Mouse (Mus musculus) forebrain, postnatal 0 days (tissue): Measurements from ENCODE around the gene Tspan9. TPM values are rescaled to one million over a fixed set of nuclear protein-coding genes. Genes with fewer than 3 reads are reported as not detected.
A peak's percentile ranks its signal among the peaks of the same experiment; 100 is the strongest.

ENCODE experiments used
- ATAC-seq: fragments of 200-750 bp; cut with Nextera tagmentation; 2 replicates; pipeline ENCODE4 v1.8.0; 2017; ENCODE audit warnings: mild to moderate bottlenecking, moderate library complexity
- DNase-seq: peaks from one replicate; pipeline ENCODE4 v3.0.0-alpha.2; 2015
- H3K27ac ChIP-seq: fragments of 300-500 bp; sonication (generic); 2 replicates; pipeline ENCODE4 v1.5.1; 2014; ENCODE audit warnings: low read depth, mild to moderate bottlenecking, antibody characterized with exemption, low read length, moderate library complexity, mixed read lengths
- H3K27me3 ChIP-seq: fragments of 300-500 bp; sonication (generic); 2 replicates; pipeline ENCODE4 v1.6.1; 2014; ENCODE audit warnings: mild to moderate bottlenecking, low read length, mixed read lengths; ENCODE audit not compliant: insufficient read depth
- H3K36me3 ChIP-seq: fragments of 300-500 bp; sonication (generic); 2 replicates; pipeline ENCODE4 v1.6.1; 2014; ENCODE audit warnings: mild to moderate bottlenecking, moderate library complexity; ENCODE audit not compliant: insufficient read depth
- H3K4me1 ChIP-seq: fragments of 300-500 bp; sonication (generic); 2 replicates; pipeline ENCODE4 v1.6.1; 2014; ENCODE audit warnings: antibody characterized with exemption; ENCODE audit not compliant: insufficient read depth
- H3K4me2 ChIP-seq: fragments of 300-500 bp; sonication (generic); 2 replicates; pipeline ENCODE4 v1.6.1; 2014; ENCODE audit warnings: low read depth, mild to moderate bottlenecking, moderate library complexity
- H3K4me3 ChIP-seq: fragments of 300-500 bp; sonication (generic); 2 replicates; pipeline ENCODE4 v1.5.1; 2014; ENCODE audit warnings: low read depth, low read length, mixed read lengths
- H3K9ac ChIP-seq: fragments of 300-500 bp; sonication (generic); 2 replicates; pipeline ENCODE4 v1.6.1; 2014; ENCODE audit warnings: mild to moderate bottlenecking
- H3K9me3 ChIP-seq: fragments of 300-500 bp; sonication (generic); 2 replicates; pipeline ENCODE4 v1.6.1; 2016; ENCODE audit warnings: low read length
- CTCF ChIP-seq: sonication (generic); IDR thresholded peaks from 2 replicates; pipeline ENCODE4 v1.5.1; 2016; ENCODE audit warnings: antibody characterized with exemption, control low read depth, low read depth
- WGBS: fragments of 180-500 bp; shearing (Covaris S2); extraction: QIAGEN DNeasy Blood & Tissue Kit; methylation state at CpG from one replicate; pipeline ENCODE4 v1.1.7; 2014; 5-methylcytosine and 5-hydroxymethylcytosine counted together
- polyA plus RNA-seq: library from polyadenylated mRNA; unstranded; fragments of >200 nt; fragmentation: Nextera tagmentation; extraction: Ambion mirVana; gene quantifications from 2 replicates; pipeline ENCODE4 v1.2.1, GENCODE M21; 2015
- total RNA-seq: library from RNA; depleted of rRNA; stranded (reverse); fragments of >200 nt; gene quantifications from 2 replicates; pipeline ENCODE4 v1.2.3, GENCODE M21; 2014

Tspan9 gene
- total and polyA plus RNA-seq, 2 experiments from 2014 or later: 63.9 to 150 TPM

GRCm38 (mm10) chr6:128039077-128039766 is 104.2 kb downstream of the Tspan9 start:
- no peak for TF ChIP-seq CTCF
- Histone ChIP-seq H3K36me3 (no peaks in the 10 kb centered on the region), H3K9me3 (no peaks in the 10 kb centered on the region), H3K4me3 (no peak overlapping the region), H3K4me2 (no peak overlapping the region), H3K4me1 (peaks cover 2% of the 10 kb centered on the region; the same call in 1 of the 2 replicates), H3K9ac (no peak overlapping the region), H3K27me3 (no peaks in the 10 kb centered on the region), H3K27ac (no peak overlapping the region)
- DNase-seq (no peak), ATAC-seq (no peak)
- WGBS: 76% methylated on average over 9 of the region's 9 CpGs

- Histone ChIP-seq H3K27ac (no peak overlapping the region), H3K9ac (no peak overlapping the region), H3K4me1 (peaks cover 6% of the 10 kb centered on the region), H3K27me3 (peaks cover 4% of the 10 kb centered on the region; the same call in 1 of the 2 replicates), H3K4me2 (no peak overlapping the region), H3K9me3 (no peaks in the 10 kb centered on the region), H3K4me3 (no peak overlapping the region), H3K36me3 (no peaks in the 10 kb centered on the region)
- DNase-seq (no peak), ATAC-seq (no peak)
- TF ChIP-seq CTCF: no peak
- WGBS: 45% methylated on average over 6 of the region's 6 CpGs
Measured at GRCm38 (mm10) chr6:128038568-128038967, 104.8 kb downstream of the Tspan9 start.

DNA sequence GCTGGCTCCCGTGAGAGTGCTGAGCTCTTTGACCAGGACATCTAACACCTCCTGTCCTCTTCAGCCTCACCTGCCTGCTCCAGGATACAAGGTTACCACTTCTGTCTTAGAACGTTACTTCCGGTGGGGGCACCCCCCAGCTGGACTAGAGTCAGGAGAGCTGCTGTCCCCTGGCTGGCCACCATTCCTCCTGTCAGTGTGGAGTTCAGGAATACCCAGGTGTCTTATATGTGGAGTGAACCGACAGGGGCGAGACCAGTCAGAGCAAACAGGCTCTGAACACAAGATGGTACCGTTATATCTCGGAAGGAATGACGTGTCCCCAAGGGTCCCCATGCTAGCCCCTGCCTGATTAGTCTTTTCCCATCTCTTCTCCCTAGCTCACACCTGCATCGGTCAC is 106.8 kb downstream of the Tspan9 start:
- Histone ChIP-seq H3K27ac (no peak overlapping the region), H3K4me2 (no peak overlapping the region), H3K4me1 (peaks cover 10% of the 10 kb centered on the region), H3K36me3 (no peaks in the 10 kb centered on the region), H3K4me3 (no peak overlapping the region), H3K9ac (no peak overlapping the region), H3K27me3 (peaks cover 11% of the 10 kb centered on the region; the same call in 1 of the 2 replicates), H3K9me3 (no peaks in the 10 kb centered on the region)
- ATAC-seq (no peak), DNase-seq (no peak)
- 84% methylated on average over 9 of the region's 9 CpGs for WGBS
- no peak for TF ChIP-seq CTCF

DNA sequence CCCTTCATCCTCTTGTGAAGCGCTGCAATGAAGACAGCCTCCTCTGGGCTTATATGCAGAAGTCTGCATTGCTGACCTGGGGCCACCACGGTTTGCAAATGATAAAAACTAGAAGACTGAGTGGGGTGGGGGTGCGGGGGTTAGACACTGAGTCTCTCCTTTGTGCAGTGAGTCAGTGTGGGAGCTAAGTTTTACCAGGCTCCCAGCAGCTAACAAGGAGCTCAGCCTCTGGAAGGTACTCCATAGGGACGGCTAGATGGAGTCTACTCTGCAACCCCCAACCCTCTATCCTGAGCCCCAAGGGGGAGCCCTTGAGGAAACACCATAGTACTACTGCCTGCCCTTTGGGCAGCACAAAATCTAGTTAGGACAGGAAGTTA is 107.5 kb downstream of the Tspan9 start:
- no peaks in the 10 kb centered on the region for H3K9me3 ChIP-seq
- peak overlapping the region; percentile 51 for H3K9ac ChIP-seq
- TF ChIP-seq CTCF: peak; percentile 49
- H3K4me2 ChIP-seq: peak overlapping the region; percentile 70
- peaks cover 10% of the 10 kb centered on the region for H3K4me1 ChIP-seq
- ATAC-seq (peak; percentile 15; the same call in 1 of the 2 replicates), DNase-seq (no peak)
- peak overlapping the region; percentile 41 for H3K27ac ChIP-seq
- H3K27me3 ChIP-seq: peaks cover 11% of the 10 kb centered on the region; the same call in 1 of the 2 replicates
- WGBS: 6% methylated on average over 4 of the region's 4 CpGs
- no peaks in the 10 kb centered on the region for H3K36me3 ChIP-seq
- peak overlapping the region; percentile 48 for H3K4me3 ChIP-seq

DNA sequence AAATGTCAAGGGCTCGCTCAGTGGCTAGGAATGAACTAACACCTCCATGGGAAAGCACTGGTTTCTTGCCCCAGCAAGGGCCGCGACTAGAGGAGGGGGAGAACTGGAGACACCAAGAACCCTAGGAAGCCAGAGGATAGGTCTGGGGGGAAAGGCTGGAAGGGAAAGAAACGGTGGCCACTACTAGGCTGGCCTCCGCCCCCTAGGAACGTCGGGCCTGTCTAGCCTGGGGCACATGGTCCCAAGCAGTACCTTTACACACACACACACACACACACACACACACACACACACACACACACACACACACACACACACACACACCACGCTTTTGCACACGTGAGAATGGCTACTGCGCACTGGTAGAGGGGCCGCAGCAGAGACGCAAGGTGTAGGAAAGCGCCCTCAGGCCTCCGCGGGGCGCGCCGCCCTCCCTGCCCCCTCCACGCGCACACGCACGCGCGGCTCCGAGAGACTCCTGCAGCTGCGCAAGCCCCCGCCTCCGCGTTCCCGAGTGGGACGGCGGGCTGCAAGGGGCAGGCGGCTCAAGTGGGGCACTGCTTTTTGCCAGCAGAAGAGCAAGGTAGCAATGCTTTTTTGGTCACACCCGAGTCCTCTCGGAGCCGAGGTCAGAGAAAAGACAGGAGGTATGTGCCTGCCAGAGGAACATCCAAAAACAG is 108.0 kb downstream of the Tspan9 start:
- Histone ChIP-seq H3K27me3 (peaks cover 11% of the 10 kb centered on the region; the same call in 1 of the 2 replicates), H3K36me3 (no peaks in the 10 kb centered on the region), H3K4me2 (peak overlapping the region; percentile 70), H3K27ac (peak overlapping the region; percentile 41), H3K4me1 (peaks cover 10% of the 10 kb centered on the region), H3K9ac (peak overlapping the region; percentile 51), H3K4me3 (peak overlapping the region; percentile 48), H3K9me3 (no peaks in the 10 kb centered on the region)
- ATAC-seq (peak; percentile 76), DNase-seq (peak; percentile 82)
- WGBS: 1% methylated on average over 36 of the region's 36 CpGs
- no peak for TF ChIP-seq CTCF

GRCm38 (mm10) chr6:128034317-128035249 is 108.8 kb downstream of the Tspan9 start:
- ATAC-seq (peak; percentile 82), DNase-seq (peak; percentile 85)
- Histone ChIP-seq H3K36me3 (no peaks in the 10 kb centered on the region), H3K9ac (peak overlapping the region; percentile 51), H3K4me3 (peak overlapping the region; percentile 48), H3K27ac (peak overlapping the region; percentile 41), H3K4me2 (peak overlapping the region; percentile 70), H3K9me3 (no peaks in the 10 kb centered on the region), H3K4me1 (peaks cover 10% of the 10 kb centered on the region), H3K27me3 (peaks cover 11% of the 10 kb centered on the region; the same call in 1 of the 2 replicates)
- peak; percentile 51 for TF ChIP-seq CTCF
- 3% methylated on average over 75 of the region's 80 CpGs for WGBS
